Mouse (Mus musculus): ENCODE data around the gene Surf4.

DNA sequence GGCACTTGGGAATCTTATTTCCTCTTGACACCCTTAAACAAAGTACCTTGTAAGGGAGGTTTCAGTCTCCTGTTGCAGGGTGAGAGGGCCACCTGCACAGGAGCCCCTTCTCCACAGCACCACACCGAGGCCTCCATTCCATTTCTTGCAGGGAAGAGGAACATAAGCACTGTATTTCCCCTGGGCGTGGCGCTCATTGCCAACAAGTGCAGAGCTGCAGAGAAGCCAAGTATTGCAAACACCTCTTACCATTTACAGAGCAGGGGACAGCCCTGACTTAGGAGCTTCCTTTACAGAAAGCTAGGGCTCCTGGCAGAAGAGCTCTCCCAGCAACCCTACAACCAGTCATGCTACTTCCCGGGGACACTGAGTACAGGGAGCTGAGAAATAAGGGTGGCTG, 18.5 kb upstream of the Surf4 start:
- no peak for TF ChIP-seq POLR2A (IDR thresholded peaks at IDR 0.05; ENCODE audit: low read depth, low read length)
- no peak for TF ChIP-seq CTCF (conservative IDR thresholded peaks at IDR 0.05; ENCODE audit: insufficient read depth, insufficient read length, low read depth, low read length)

Data from kidney, adult 2 months (tissue).